Mouse (Mus musculus) kidney, adult 2 months (tissue): ENCODE measurements around the gene Rhobtb1.

Experiments used
- CTCF ChIP-seq: fragments of 200-500 bp; conservative IDR thresholded peaks from 2 replicates; pipeline ENCODE4 v1.5.1; 2011; ENCODE audit warnings: low read depth, mild to moderate bottlenecking, control low read depth, low read length, moderate library complexity, mixed read lengths; ENCODE audit not compliant: insufficient read depth, insufficient read length
- POLR2A ChIP-seq: fragments of 200-500 bp; IDR thresholded peaks from one replicate; pipeline ENCODE4 v1.6.1; 2011; ENCODE audit warnings: low read depth, low read length, control low read depth

DNA sequence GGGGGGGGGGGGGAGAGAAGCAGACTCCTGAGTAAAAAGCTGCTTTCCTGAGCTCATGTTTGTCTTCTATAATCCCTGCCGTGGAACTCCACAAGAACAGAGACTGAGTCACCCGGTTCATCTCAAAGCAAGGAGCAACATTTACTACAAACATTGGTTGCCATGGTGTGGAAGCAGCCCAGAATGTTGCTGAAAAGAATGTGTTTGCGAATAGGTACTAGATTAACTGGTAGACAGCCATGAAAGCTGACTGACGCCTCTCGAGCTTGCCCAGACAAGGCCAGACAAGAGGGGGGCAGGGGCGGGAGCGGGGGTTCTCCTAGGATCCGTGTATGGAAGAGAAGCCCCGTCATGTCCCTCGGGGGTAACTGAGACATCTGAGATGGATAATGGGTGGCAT is 120.2 kb downstream of the Rhobtb1 start:
- TF ChIP-seq POLR2A (no peak), CTCF (no peak)
